Comparison of ENCODE assay signal across 9 mouse cellular contexts in genomic region chr10:70060021-70060688, GRCm38 (mm10). TPM values are rescaled to one million over a fixed set of nuclear protein-coding genes. Genes with fewer than 3 reads are reported as not detected.
DNase-seq lines count a peak whose midpoint lies in the region; ATAC-seq lines count a peak whose summit lies in the region.
"Had no signal": no experiment of that assay in that cellular context is flagged by ENCODE, and none has a peak within 500 bp of the region (broad histone marks: within the 10 kb centered on the region; RNA-seq: fewer than 3 reads in every experiment).

No protein-coding gene starts in this region.

- ATAC-seq in embryonic facial prominence, embryonic 14.5 days (ENCODE audit: low read depth), result peak; percentile 91
- no peak for ATAC-seq in activated CD4-positive, CD25-positive, alpha-beta regulatory T cell, adult 4 months

- no peaks in the 10 kb centered on the region for H3K36me3 ChIP-seq in embryonic facial prominence, embryonic 14.5 days (ENCODE audit: control insufficient read depth, insufficient read depth, low read length)
- H3K36me3 ChIP-seq in embryonic facial prominence, embryonic 10.5 days (replicated peaks), result no peaks in the 10 kb centered on the region
- H3K36me3 ChIP-seq: limb, embryonic 12.5 days had no signal

- peak overlapping the region; percentile 15; the same call in 1 of the 2 replicates for H3K4me2 ChIP-seq in embryonic facial prominence, embryonic 14.5 days (ENCODE audit: low read depth, low read length)
- H3K4me2 ChIP-seq: limb, embryonic 12.5 days had no signal

- no peaks in the 10 kb centered on the region for H3K27me3 ChIP-seq in embryonic facial prominence, embryonic 14.5 days (replicated peaks; ENCODE audit: control insufficient read depth, insufficient read depth, low read length)
- no peaks in the 10 kb centered on the region for H3K27me3 ChIP-seq in embryonic facial prominence, embryonic 10.5 days (replicated peaks; ENCODE audit: low read depth, poor library complexity, severe bottlenecking)
- H3K27me3 ChIP-seq: limb, embryonic 12.5 days had no signal

- no peaks in the 10 kb centered on the region for H3K4me1 ChIP-seq in embryonic facial prominence, embryonic 14.5 days (ENCODE audit: control insufficient read depth, insufficient read depth, low read length)
- H3K4me1 ChIP-seq in embryonic facial prominence, embryonic 10.5 days, result 0 out of 2 replicates have a peak, but pooled peaks cover 2% of the 10 kb centered on the region
- H3K4me1 ChIP-seq: limb, embryonic 12.5 days had no signal

- intact Hi-C loops in gastrocnemius, postnatal 14 days (cut with DNase I; ENCODE audit: low total_unique reads), result no loop called here

- no peak overlapping the region for H3K27ac ChIP-seq in embryonic facial prominence, embryonic 14.5 days (replicated peaks; ENCODE audit: low read depth, low read length)
- no peak overlapping the region for H3K27ac ChIP-seq in embryonic facial prominence, embryonic 10.5 days (replicated peaks)
- H3K27ac ChIP-seq: limb, embryonic 12.5 days had no signal

- peak; percentile 87 for DNase-seq in embryonic facial prominence, embryonic 14.5 days (ENCODE audit: low spot score)
- no peak for DNase-seq in embryonic facial prominence, embryonic 10.5 days (ENCODE audit: low spot score)
- peak; percentile 92 for DNase-seq in A20 (ENCODE audit: low read depth, low spot score)
- DNase-seq in gastrocnemius, postnatal 14 days, result peak; percentile 67
- DNase-seq in layer of hippocampus, adult 9-10 months (ENCODE audit: low spot score), result peak; percentile 31
- DNase-seq in right cerebral cortex, adult 18-20 months, result peak; percentile 56
- DNase-seq in adrenal gland, adult 8-10 months, result no peak

- H3K4me3 ChIP-seq in embryonic facial prominence, embryonic 14.5 days (ENCODE audit: low read depth, low read length), result no peak overlapping the region
- H3K4me3 ChIP-seq in embryonic facial prominence, embryonic 10.5 days, result no peak overlapping the region
- H3K4me3 ChIP-seq: limb, embryonic 12.5 days had no signal

- no peak overlapping the region for H3K9ac ChIP-seq in embryonic facial prominence, embryonic 14.5 days (ENCODE audit: low read depth, low read length)
- H3K9ac ChIP-seq: limb, embryonic 12.5 days had no signal

- H3K9me3 ChIP-seq in embryonic facial prominence, embryonic 14.5 days (ENCODE audit: control insufficient read depth, low read length), result no peaks in the 10 kb centered on the region
- no peaks in the 10 kb centered on the region for H3K9me3 ChIP-seq in embryonic facial prominence, embryonic 10.5 days

- 61% methylated on average over 19 of the region's 19 CpGs for WGBS in embryonic facial prominence, embryonic 14.5 days
- 82% methylated on average over 19 of the region's 19 CpGs for WGBS in embryonic facial prominence, embryonic 10.5 days

RNA-seq across cellular contexts. Expression of gene Ccdc6, which starts 36.8 kb away (rescaled TPM):
- 19.7 and 20.4 TPM in 2 replicates for polyA plus RNA-seq in embryonic facial prominence, embryonic 14.5 days (2014; fragmentation: Nextera tagmentation; extraction: Ambion mirVana)
- 19.6 and 19.9 TPM in 2 replicates for polyA plus RNA-seq in embryonic facial prominence, embryonic 10.5 days (2016; fragmentation: Nextera tagmentation; extraction: Ambion mirVana)
- total RNA-seq in gastrocnemius, postnatal 14 days (2021), result 10 to 100 TPM; 69.5 to 75.2 TPM
- polyA plus RNA-seq in activated CD4-positive, CD25-positive, alpha-beta regulatory T cell, adult 4 months (2017; shearing (Covaris generic)), result 10 to 100 TPM; 26.0 to 27.6 TPM
- 10 to 100 TPM; 49.7 to 63.4 (median 59.8) TPM for total RNA-seq in adrenal gland, adult 8-10 months (2022)

Comparison
In these comparisons a context has a peak if more than half of its experiments do, and no peak if none do; other contexts are left out.
1. DNase-seq: peak in embryonic facial prominence, embryonic 14.5 days (single experiment), A20 (single experiment), gastrocnemius, postnatal 14 days (single experiment), layer of hippocampus, adult 9-10 months (single experiment) and right cerebral cortex, adult 18-20 months (single experiment); none in embryonic facial prominence, embryonic 10.5 days (single experiment) and adrenal gland, adult 8-10 months (single experiment).